Comparison of ENCODE assay signal across 17 mouse cellular contexts in genomic region chr17:15490542-15490941, GRCm38 (mm10).
"Had no signal": no experiment of that assay in that cellular context is flagged by ENCODE, and none has a peak within 500 bp of the region (broad histone marks: within the 10 kb centered on the region; RNA-seq: fewer than 3 reads in every experiment).

No protein-coding gene starts in this region.

- H3K9ac ChIP-seq: lung, embryonic 15.5 days; midbrain, embryonic 12.5 days; neural tube, embryonic 12.5 days; stomach, embryonic 15.5 days had no signal

- H3K4me3 ChIP-seq: lung, embryonic 15.5 days; megakaryocyte, embryonic 14.5 days; midbrain, embryonic 12.5 days; neural tube, embryonic 12.5 days; stomach, embryonic 15.5 days had no signal

- H3K27ac ChIP-seq: lung, embryonic 15.5 days; macrophage; midbrain, embryonic 12.5 days; neural tube, embryonic 12.5 days; stomach, embryonic 15.5 days; stomach, postnatal 0 days had no signal

- DNase-seq: lung, adult 2 months; lung, postnatal 14 days; lung, postnatal 36 days; midbrain, embryonic 14.5 days; right cerebral cortex, postnatal 14 days; thymus, adult 2 months; thymus, postnatal 25 days; thymus, postnatal 4 days had no signal

- H3K27me3 ChIP-seq: lung, embryonic 15.5 days; megakaryocyte, embryonic 14.5 days; midbrain, embryonic 12.5 days; neural tube, embryonic 12.5 days; stomach, embryonic 15.5 days had no signal

- ATAC-seq: lung, postnatal 0 days; midbrain, embryonic 16.5 days had no signal

- H3K4me1 ChIP-seq: lung, embryonic 15.5 days; stomach, embryonic 15.5 days had no signal

- H3K4me2 ChIP-seq: lung, embryonic 15.5 days; midbrain, embryonic 12.5 days; neural tube, embryonic 12.5 days; stomach, embryonic 15.5 days had no signal

- H3K9me3 ChIP-seq: lung, embryonic 15.5 days; megakaryocyte, embryonic 14.5 days; midbrain, embryonic 12.5 days; neural tube, embryonic 12.5 days; stomach, embryonic 15.5 days had no signal
